Mouse (Mus musculus) CD8-positive naive resting alpha-beta T cell, adult 2 months (primary cell): ENCODE results near the gene Cd300ld5.
"Not testable (repeated sequence)": the region's sequence is repeated elsewhere in the genome, so short reads cannot be mapped to it uniquely, and the experiment has no call there.

Experiments used
- DNase-seq, 2 experiments: peaks; one replicate each; pipeline ENCODE4 v3.0.0; 2022; ENCODE audit warnings: low read depth in 2 of 2, low spot score in 2 of 2

Cd300ld5 gene

GRCm38 (mm10) chr11:115037669-115038068 is at the start of gene Cd300ld5:
Gene Cd300ld5 (minus strand): TSS chr11:115037769.
- DNase-seq: not testable (repeated sequence)

DNA sequence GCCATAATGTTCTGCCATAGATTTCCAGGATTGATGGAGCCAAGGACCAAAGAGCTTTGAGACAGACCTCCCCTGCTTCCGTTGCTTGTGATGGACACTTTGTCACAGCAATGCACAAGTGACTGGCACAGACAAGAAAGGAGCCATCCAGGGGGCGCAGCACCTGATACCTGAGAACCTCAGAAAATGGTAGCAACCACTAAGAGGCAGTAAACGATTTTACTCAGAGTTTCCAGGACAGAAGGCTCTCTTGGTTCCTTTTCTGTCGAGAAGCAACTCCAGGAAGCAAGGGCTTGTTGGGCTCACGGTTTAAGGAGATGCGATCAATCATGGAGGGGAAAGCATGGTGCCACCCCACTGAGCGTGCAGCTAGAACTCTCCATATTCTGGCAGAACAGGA is 48.6 kb upstream of the Cd300ld5 start:
- DNase-seq: no peak

GRCm38 (mm10) chr11:115085064-115085463 is 47.5 kb upstream of the Cd300ld5 start:
- DNase-seq: no peak

DNA sequence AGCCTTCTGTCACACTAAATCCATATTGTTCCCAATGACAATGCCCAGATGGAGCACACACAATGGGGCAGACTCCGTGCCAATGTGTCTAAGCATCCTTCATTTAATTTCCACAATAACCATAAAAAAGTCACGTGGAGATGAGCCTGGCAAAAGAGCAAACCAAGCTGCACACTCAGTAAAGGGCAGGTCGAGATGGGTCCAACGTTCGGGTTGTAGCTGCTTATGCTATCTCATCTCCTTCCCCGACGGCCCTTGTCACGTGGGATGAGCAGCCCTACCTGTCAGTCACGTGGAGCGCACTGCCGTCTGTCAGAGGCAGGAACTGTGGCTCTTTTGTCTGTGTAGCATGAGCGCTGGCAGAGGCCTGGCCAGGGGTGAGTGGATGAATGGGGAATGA is 47.0 kb upstream of the Cd300ld5 start:
- DNase-seq: no peak

GRCm38 (mm10) chr11:115083376-115084139 is 46.0 kb upstream of the Cd300ld5 start:
- peak; percentile 68 to 74 for DNase-seq

DNA sequence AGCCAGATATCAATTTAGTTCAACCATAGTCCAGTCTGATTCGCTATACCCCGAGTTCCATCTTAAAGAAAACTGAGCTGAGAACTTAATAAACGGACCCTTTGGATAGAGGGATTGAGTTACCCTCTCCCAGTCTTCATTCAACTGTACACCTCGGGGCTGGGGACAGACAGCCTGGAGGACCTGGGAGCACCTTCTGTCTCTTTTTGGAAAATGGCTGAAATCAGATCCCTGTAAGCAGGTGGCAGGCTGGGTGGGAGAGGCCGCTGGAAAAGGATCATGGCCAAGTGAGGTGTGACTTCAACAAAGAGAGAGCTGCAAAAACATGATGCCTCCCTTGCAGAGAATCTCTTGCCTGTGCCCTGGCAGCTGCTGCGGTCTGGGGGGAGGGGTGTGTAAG is 44.6 kb upstream of the Cd300ld5 start:
- DNase-seq: no peak

- DNase-seq: no peak
These were observed 43.8 kb upstream of the Cd300ld5 start for GRCm38 (mm10) chr11:115081373-115081772.

GRCm38 (mm10) chr11:115080886-115081285 is 43.3 kb upstream of the Cd300ld5 start:
- DNase-seq: peak; percentile 34 to 56

GRCm38 (mm10) chr11:115078680-115079079 is 41.1 kb upstream of the Cd300ld5 start:
- no peak for DNase-seq

DNA sequence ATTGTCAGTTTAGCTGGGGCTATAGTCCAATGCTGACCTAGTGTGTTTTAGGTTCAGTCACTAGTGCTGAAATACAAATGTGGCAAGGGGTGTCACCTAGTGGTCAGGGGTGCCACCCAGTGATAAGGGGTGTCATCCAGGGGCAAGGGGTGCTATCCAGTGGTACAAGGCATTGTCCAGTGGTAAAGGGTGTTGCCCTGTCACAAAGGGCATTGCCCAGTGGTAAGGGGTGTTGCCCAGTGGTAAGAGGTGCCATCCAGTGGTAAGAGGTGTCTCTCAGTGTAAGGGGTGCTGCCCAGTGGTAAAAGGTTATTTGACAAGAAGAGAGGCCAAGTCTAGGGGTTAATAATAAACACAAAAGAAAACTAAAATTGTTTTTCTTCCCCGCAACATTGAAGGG is 39.9 kb upstream of the Cd300ld5 start:
- no peak for DNase-seq

GRCm38 (mm10) chr11:115075859-115076258 is 38.3 kb upstream of the Cd300ld5 start:
- DNase-seq: no peak

DNA sequence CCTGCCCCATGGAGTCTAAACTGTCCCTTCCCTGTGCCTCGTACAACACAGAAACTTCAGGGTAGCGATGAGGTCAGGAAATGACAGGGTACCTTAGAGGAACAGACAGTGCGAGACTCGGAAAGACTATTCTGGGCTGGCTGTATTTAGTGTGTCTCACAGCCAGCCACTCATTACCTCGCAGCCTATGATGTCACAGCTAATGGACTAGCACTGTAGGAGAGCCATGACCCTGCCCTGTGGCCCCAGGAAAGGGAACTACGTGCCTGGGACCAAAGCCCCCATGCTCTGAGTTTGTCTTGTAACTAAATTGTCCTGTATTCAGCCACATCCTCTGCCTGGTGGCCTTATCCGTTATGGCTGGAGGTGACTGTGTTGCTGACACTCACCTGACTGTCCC is 37.8 kb upstream of the Cd300ld5 start:
- DNase-seq: no peak

DNA sequence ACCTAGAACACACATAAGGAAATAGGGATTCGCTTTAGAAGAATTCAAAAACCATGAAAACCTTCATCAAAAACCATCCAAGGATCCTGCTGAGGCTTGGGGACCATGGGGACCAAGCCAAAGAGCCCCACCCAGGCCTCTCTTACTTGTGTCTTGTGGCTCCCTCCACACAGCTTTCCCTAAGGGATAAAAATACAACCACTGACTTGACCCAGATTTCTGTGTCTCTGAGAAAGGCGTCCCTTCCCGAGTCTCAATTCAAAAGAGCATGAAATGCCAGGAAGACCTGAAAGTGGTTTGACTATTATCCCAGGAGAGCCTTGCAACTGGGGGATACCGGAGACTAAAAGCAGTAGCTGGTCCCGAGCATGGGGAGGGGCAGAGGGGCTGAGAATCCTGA is 35.4 kb upstream of the Cd300ld5 start:
- DNase-seq: no peak

- DNase-seq: no peak
These were observed 34.2 kb upstream of the Cd300ld5 start for GRCm38 (mm10) chr11:115071631-115072294.

GRCm38 (mm10) chr11:115071015-115071551 is 33.5 kb upstream of the Cd300ld5 start:
- no peak for DNase-seq

GRCm38 (mm10) chr11:115066768-115067167 is 29.2 kb upstream of the Cd300ld5 start:
- DNase-seq: no peak

- no peak for DNase-seq
These were observed 24.5 kb upstream of the Cd300ld5 start, which contains the start of gene Cd300e for GRCm38 (mm10) chr11:115062077-115062476. Gene Cd300e (minus strand): TSS chr11:115062177.

- no peak for DNase-seq
These were observed 22.2 kb upstream of the Cd300ld5 start for GRCm38 (mm10) chr11:115059797-115060196.

DNA sequence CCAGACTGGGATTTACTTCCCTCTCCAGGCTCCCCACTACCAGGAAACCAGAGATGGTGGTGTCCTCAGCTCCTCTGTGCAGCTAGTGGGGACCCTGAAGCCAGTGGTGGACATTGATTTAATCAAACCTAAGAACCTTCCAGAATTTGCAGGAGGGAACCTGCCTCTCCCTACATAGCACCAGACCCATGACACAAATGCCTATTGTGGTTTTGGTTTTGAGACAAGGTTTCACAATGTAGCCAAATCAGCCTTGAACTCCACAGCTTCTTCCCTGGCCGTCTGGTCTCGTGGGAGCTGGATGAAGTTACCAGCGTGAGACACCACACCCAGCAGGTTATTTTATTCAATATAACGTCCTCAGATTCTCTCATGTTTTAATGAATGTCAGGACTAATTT is 21.1 kb upstream of the Cd300ld5 start:
- DNase-seq: no peak

GRCm38 (mm10) chr11:115054537-115054936 is 17.0 kb upstream of the Cd300ld5 start:
- no peak for DNase-seq

DNA sequence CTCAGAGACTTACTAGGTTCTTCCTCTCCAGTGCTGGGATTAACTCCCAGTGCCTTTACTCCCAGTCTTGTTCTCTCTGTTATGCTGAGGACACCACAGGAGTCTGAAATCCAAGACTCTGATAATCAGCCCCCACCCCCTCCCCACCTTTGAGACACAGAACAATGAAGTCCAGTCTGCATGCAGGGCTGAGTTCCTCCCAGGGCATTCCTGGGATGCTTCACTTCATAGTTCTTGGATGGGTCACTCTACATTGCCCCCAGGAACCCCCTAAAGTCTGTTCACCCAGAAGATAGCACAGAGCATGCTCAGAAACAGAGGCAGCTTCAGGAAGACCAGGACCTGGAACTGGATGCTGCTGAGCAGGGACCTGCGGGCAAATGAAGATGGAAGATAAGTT is 15.4 kb upstream of the Cd300ld5 start:
- no peak for DNase-seq

DNA sequence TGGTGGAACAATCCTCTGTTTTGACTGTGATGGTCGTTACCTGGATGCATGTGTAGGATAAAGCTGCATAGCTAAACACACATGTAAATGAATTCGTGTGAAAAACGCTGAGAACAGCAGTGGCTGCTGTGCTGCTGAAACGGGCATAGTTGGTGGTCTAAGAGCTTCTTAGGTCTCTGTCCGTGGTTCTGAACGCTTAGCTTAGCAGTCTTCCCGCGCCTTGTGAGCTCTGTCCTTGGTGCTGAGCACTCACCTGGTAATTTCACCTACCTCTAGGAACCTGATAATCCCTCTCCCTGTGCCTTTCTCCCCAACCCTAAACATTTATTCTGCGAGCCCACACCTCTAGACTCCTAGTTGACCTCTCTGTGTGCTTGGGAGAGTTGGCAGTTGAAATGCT is 14.6 kb upstream of the Cd300ld5 start:
- DNase-seq: no peak
